Mouse (Mus musculus) heart, embryonic 16.5 days (tissue): Measurements from ENCODE around the gene Pld6. TPM values are rescaled to one million over a fixed set of nuclear protein-coding genes. Genes with fewer than 3 reads are reported as not detected.

Experiments used
- ATAC-seq: fragments of 200-750 bp; cut with Nextera tagmentation; replicated peaks from 2 replicates; pipeline ENCODE4 v1.8.0; 2017; ENCODE audit warnings: moderate number of reproducible peaks; ENCODE audit not compliant: insufficient read depth, low FRiP score; ENCODE audit errors: extremely low read depth
- H3K27ac ChIP-seq: fragments of 300-500 bp; sonication (generic); 2 replicates; pipeline ENCODE4 v1.5.1; 2014; ENCODE audit warnings: mild to moderate bottlenecking, low read length, control low read depth, moderate library complexity
- H3K27me3 ChIP-seq: fragments of 300-500 bp; sonication (generic); 2 replicates; pipeline ENCODE4 v1.6.1; 2014; ENCODE audit warnings: low read length, mixed read lengths; ENCODE audit not compliant: control insufficient read depth, insufficient read depth
- H3K36me3 ChIP-seq: fragments of 300-500 bp; sonication (generic); 2 replicates; pipeline ENCODE4 v1.6.1; 2014; ENCODE audit not compliant: control insufficient read depth, insufficient read depth
- H3K4me1 ChIP-seq: fragments of 300-500 bp; sonication (generic); 2 replicates; pipeline ENCODE4 v1.6.1; 2014; ENCODE audit warnings: low read length, mixed read lengths; ENCODE audit not compliant: control insufficient read depth, insufficient read depth
- H3K4me2 ChIP-seq: fragments of 300-500 bp; sonication (generic); 2 replicates; pipeline ENCODE4 v1.6.1; 2014; ENCODE audit warnings: low read depth, mild to moderate bottlenecking, control low read depth, low read length
- H3K4me3 ChIP-seq: fragments of 300-500 bp; sonication (generic); 2 replicates; pipeline ENCODE4 v1.5.1; 2014; ENCODE audit warnings: mild to moderate bottlenecking, control low read depth, low read length
- H3K9ac ChIP-seq: fragments of 300-500 bp; sonication (generic); 2 replicates; pipeline ENCODE4 v1.6.1; 2014; ENCODE audit warnings: low read length, control low read depth
- H3K9me3 ChIP-seq: fragments of 300-500 bp; sonication (generic); replicated peaks from 2 replicates; pipeline ENCODE4 v1.6.1; 2016; ENCODE audit warnings: low read length; ENCODE audit not compliant: control insufficient read depth
- WGBS: fragments of 180-500 bp; shearing (Covaris S2); extraction: QIAGEN DNeasy Blood & Tissue Kit; methylation state at CpG from one replicate; pipeline ENCODE4 v1.1.7; 2014; 5-methylcytosine and 5-hydroxymethylcytosine counted together
- polyA plus RNA-seq: library from polyadenylated mRNA; unstranded; fragments of >200 nt; fragmentation: Nextera tagmentation; extraction: Ambion mirVana; gene quantifications from 2 replicates; pipeline ENCODE4 v1.2.1, GENCODE M21; 2015

Gene Pld6
- polyA plus RNA-seq, 1 experiment from 2014 or later, result 4.8 TPM

- Histone ChIP-seq H3K4me1 (peaks cover 13% of the 10 kb centered on the region), H3K4me2 (peak within 1 kb of the TSS; percentile 80), H3K27me3 (no peaks in the 10 kb centered on the region), H3K4me3 (peak within 1 kb of the TSS; percentile 91), H3K9ac (peak within 1 kb of the TSS; percentile 96), H3K9me3 (no peaks in the 10 kb centered on the region), H3K27ac (peak within 1 kb of the TSS; percentile 98), H3K36me3 (peaks cover 14% of the 10 kb centered on the region)
- under 1% methylated on average over 52 of the region's 52 CpGs for WGBS
- ATAC-seq, result peak; percentile 92
Measured at GRCm38 (mm10) chr11:59809670-59810474, 22.4 kb upstream of the Pld6 start, which contains the start of gene Flcn. Gene Flcn (minus strand): TSS chr11:59810016.

DNA sequence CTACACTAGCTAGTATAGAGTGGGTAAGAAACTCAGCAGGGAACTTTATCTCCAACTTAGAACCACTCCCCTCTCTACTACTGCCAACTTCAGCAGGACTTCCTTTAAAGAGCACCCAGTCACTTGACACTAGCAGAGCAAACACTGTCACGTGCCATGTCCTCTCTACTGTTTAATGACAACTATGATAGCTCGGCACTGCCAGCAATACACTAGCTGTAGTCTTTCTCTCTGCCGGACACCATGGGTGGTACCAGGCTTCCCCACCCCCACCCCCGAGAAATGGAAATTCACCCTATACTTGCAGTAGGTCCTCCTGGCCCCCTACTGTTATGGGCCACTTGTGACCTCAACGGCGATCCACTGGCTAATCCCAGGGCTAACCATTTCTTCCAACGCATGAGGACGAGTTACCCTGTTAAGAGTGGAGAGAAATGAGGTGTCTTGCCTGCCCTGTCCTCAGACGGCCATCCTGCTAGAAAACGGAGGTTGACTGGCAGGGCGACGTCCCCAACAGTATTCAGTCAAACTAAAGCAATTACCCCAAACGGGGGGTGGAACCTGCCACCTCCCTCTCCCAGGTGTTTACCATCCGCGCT is 21.7 kb upstream of the Pld6 start:
- Histone ChIP-seq H3K9ac (peak overlapping the region; percentile 96), H3K27ac (peak overlapping the region; percentile 98), H3K27me3 (no peaks in the 10 kb centered on the region), H3K4me3 (peak overlapping the region; percentile 91), H3K4me1 (peaks cover 13% of the 10 kb centered on the region), H3K36me3 (peaks cover 20% of the 10 kb centered on the region), H3K4me2 (peak overlapping the region; percentile 80), H3K9me3 (no peaks in the 10 kb centered on the region)
- ATAC-seq, result peak; percentile 76
- WGBS, result under 1% methylated on average over 15 of the region's 15 CpGs

GRCm38 (mm10) chr11:59808170-59808960 is 20.9 kb upstream of the Pld6 start:
- 56% methylated on average over 14 of the region's 14 CpGs for WGBS
- H3K9me3 ChIP-seq, result no peaks in the 10 kb centered on the region
- no peaks in the 10 kb centered on the region for H3K27me3 ChIP-seq
- H3K36me3 ChIP-seq, result peaks cover 25% of the 10 kb centered on the region
- H3K9ac ChIP-seq, result peak overlapping the region; percentile 96
- peaks cover 13% of the 10 kb centered on the region for H3K4me1 ChIP-seq
- peak overlapping the region; percentile 80 for H3K4me2 ChIP-seq
- ATAC-seq, result no peak
- peak overlapping the region; percentile 91 for H3K4me3 ChIP-seq
- H3K27ac ChIP-seq, result peak overlapping the region; percentile 98

- no peaks in the 10 kb centered on the region for H3K27me3 ChIP-seq
- WGBS, result 93% methylated on average over 2 of the region's 2 CpGs
- no peak overlapping the region for H3K4me3 ChIP-seq
- H3K4me1 ChIP-seq, result peaks cover 6% of the 10 kb centered on the region
- H3K9ac ChIP-seq, result no peak overlapping the region
- peaks cover 45% of the 10 kb centered on the region for H3K36me3 ChIP-seq
- no peak overlapping the region for H3K27ac ChIP-seq
- H3K4me2 ChIP-seq, result no peak overlapping the region
- no peaks in the 10 kb centered on the region for H3K9me3 ChIP-seq
- no peak for ATAC-seq
Measured at GRCm38 (mm10) chr11:59805656-59806055, 18.2 kb upstream of the Pld6 start.

GRCm38 (mm10) chr11:59805256-59805655 is 17.8 kb upstream of the Pld6 start:
- no peak overlapping the region for H3K4me2 ChIP-seq
- H3K36me3 ChIP-seq, result peaks cover 49% of the 10 kb centered on the region
- no peak overlapping the region for H3K27ac ChIP-seq
- no peaks in the 10 kb centered on the region for H3K9me3 ChIP-seq
- no peak for ATAC-seq
- WGBS, result 95% methylated on average over 1 of the region's 1 CpGs
- no peak overlapping the region for H3K4me3 ChIP-seq
- no peak overlapping the region for H3K9ac ChIP-seq
- H3K27me3 ChIP-seq, result no peaks in the 10 kb centered on the region
- H3K4me1 ChIP-seq, result peaks cover 6% of the 10 kb centered on the region

GRCm38 (mm10) chr11:59804409-59805110 is 17.1 kb upstream of the Pld6 start:
- H3K4me2 ChIP-seq, result no peak overlapping the region
- H3K4me1 ChIP-seq, result peaks cover 6% of the 10 kb centered on the region
- no peak overlapping the region for H3K4me3 ChIP-seq
- 92% methylated on average over 22 of the region's 22 CpGs for WGBS
- no peak overlapping the region for H3K27ac ChIP-seq
- H3K27me3 ChIP-seq, result no peaks in the 10 kb centered on the region
- ATAC-seq, result no peak
- peaks cover 56% of the 10 kb centered on the region for H3K36me3 ChIP-seq
- H3K9ac ChIP-seq, result no peak overlapping the region
- no peaks in the 10 kb centered on the region for H3K9me3 ChIP-seq

- H3K4me2 ChIP-seq, result no peak overlapping the region
- no peaks in the 10 kb centered on the region for H3K27me3 ChIP-seq
- H3K9me3 ChIP-seq, result no peaks in the 10 kb centered on the region
- no peak overlapping the region for H3K27ac ChIP-seq
- H3K36me3 ChIP-seq, result peaks cover 66% of the 10 kb centered on the region
- WGBS, result 79% methylated on average over 14 of the region's 14 CpGs
- ATAC-seq, result no peak
- peaks cover 2% of the 10 kb centered on the region for H3K4me1 ChIP-seq
- no peak overlapping the region for H3K9ac ChIP-seq
- H3K4me3 ChIP-seq, result no peak overlapping the region
Measured at GRCm38 (mm10) chr11:59803516-59803915, 16.1 kb upstream of the Pld6 start.

DNA sequence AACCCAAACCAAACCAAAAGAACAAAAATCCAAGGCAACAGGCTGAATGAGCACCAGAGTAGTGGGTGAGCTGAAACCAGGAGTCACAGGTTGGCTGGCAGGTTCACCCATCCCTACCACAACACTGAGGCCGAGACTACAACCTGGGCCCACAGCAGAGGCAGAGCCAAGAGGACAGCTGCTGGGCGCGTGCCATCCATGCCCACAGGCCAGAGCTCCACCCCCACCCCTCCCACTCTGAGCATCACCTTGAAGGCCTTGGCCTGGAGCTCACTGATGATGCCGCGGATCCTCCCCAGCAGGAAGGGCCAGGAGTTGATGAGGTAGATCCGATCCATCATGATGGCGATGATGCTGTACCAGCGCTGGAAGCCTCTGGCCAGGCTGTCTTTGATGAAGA is 14.4 kb upstream of the Pld6 start:
- H3K4me3 ChIP-seq, result no peak overlapping the region
- H3K9me3 ChIP-seq, result no peaks in the 10 kb centered on the region
- no peak for ATAC-seq
- H3K36me3 ChIP-seq, result peaks cover 79% of the 10 kb centered on the region
- no peak overlapping the region for H3K9ac ChIP-seq
- WGBS, result 93% methylated on average over 8 of the region's 8 CpGs
- no peaks in the 10 kb centered on the region for H3K4me1 ChIP-seq
- no peaks in the 10 kb centered on the region for H3K27me3 ChIP-seq
- H3K4me2 ChIP-seq, result no peak overlapping the region
- H3K27ac ChIP-seq, result no peak overlapping the region
